Mouse (Mus musculus) gastrocnemius, adult 18-20 months (tissue): ENCODE measurements at regions not wholly inside any gene's neighbourhood (a gene's known extent, or its start where the extent isn't known, plus 50 kb on each side); places are given as distances from the start of the nearest gene placed in this dataset.
A peak's percentile ranks its signal among the peaks of the same experiment; 100 is the strongest.

Experiments used
- DNase-seq: peaks from one replicate; pipeline ENCODE4 v3.0.0; 2021; ENCODE audit warnings: low spot score

DNA sequence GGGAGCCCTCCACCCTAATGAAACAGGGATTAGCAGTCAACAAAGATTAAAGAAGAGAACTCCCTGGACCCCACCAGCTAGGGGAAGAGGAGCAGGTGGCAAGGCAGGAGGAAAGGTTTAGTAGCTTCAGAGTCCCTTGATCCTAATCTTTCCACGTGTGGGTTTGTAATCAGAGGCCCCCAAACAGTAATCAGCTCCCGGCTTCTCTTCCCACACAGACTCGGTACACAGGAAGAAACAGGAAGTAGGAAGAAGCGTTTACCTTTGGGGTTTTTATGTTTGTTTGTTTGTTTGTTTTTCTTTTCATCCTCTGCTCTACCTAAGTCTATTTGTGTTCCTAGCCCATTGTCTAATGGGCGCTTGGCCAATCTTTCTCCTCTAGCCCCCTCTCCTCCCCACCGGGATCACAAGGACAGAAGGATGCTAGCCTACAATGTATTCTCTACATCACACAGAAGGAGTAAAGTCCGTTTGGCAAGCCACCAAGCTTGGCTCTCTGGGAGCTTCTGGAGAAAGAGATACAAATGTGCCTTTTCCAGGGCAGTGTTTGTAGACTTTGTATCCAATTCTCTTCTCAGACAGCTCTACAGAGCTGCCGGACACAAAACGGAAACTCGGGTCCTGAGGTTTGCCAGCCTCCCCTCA is 226.5 kb upstream of the Jarid2 start:
- no peak for DNase-seq

GRCm38 (mm10) chr13:44503257-44503950 is 225.9 kb upstream of the Jarid2 start:
- no peak for DNase-seq

DNA sequence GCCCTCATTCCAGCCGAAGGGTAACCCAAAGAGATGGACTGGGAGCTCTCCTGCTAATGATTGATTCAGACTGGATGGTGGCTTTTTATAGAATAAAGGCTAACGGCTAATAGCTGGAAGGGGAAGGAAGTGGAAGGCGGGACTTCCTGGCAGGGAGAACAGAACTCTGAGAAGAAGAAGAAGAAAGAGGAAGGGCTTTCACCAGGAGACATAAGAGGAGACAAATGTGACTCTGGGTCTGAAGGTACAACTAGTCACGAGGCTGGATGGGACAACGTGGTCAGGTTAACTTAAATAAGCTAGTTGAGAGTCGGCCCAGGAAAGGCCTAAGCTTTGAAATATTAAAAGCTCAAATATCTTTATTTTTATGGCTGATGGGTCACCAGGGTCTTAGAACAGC is 224.8 kb upstream of the Jarid2 start:
- DNase-seq, result no peak

DNA sequence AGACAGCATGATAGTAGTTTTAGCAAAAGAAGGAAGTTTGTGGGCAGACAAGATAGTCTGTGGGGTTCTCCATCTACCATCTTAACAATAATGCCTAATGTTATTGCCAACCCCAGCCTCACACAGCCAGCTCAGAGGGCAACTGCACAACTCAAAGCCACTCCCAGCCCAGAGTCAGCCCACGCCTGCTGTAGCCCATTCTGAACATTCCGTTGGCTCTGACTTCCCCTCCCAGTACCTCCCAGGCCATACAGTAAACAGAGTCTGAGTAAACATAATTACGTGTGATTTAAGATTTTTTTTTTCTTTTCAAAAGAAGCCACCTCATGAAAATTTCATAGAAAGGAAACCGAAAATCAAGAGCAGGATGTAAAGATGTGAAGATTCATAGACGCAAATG is 222.3 kb upstream of the Jarid2 start:
- no peak for DNase-seq

GRCm38 (mm10) chr13:44509526-44510159 is 219.6 kb upstream of the Jarid2 start:
- DNase-seq, result no peak

DNA sequence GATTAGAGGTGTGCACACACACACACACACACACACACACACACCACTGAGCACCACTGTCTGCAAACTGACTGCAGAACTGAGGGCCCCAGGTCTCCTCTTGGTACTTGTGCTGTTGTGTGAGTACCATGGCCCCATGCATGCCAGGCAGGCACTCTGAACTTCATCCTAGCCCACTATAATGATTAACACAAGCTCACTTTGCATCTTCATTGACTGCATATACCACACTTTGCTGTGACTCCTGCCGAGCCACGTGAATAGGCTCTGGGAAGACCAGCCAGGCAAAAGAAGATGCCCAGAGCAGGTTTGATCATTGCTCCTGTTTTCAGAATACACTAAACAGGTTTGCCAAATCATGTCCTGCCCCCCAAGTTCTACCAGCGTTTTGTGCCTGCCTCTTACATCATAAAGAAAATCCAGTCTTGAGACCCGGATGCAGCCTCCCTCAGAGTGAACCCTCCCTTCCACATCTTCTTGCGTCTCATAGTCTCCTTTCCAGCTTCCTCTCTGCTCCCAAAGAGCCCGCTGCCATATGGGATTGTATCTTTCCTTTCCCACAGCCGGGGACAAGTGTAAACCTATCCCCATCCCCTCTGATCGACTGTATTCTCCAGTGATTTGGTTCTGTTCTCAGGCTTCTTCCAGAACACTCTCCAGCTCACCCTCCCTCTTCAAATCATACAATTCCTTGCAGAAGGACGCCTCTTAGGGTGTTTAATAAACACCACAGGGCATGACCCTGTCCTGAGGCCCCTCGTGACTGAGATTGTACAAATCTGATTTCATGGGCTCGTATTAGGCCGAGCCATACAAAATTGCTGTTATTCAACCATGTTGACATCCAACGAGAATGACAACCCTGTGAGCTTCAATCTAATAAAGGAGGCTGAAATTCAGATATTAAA is 215.6 kb upstream of the Jarid2 start:
- no peak for DNase-seq

GRCm38 (mm10) chr13:44514636-44515158 is 214.6 kb upstream of the Jarid2 start:
- no peak for DNase-seq

DNA sequence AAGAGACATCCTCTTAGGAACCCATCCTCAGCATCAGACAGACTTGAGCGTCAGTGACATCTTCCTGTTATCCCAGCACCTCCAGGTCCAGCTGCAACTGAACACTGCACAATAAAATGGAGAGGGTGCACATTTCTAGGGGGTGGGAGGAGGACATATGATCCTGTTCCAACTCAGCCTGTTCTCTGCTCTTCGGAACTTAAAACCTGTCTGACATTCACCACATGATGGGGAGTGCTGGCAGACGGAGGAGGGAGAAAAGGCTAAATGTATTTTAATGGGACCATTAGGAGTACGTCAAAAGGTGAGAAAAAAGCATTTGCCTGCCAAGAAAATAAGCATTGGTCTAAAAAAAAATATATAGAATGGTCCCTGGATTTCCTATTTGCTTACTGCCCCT is 212.4 kb upstream of the Jarid2 start:
- no peak for DNase-seq

DNA sequence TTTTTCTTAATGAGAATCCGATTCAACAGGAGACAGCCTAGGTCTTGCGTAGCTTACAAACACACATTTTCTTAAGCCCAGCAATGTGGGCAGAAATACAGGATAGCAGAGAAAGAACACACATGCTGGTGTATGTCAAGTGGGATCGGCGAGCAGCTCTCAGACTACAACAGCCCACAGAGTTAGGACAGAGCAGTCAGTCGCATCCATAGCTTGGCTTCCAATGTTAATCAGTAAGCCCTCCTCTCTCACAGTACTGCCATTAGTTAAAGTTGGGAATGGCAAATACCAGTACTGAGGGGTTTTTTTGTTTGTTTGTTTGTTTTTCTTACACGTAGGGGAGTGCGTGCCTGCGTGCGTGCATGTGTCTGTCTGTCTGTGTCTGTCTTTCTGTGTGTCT is 212.0 kb upstream of the Jarid2 start:
- no peak for DNase-seq

DNA sequence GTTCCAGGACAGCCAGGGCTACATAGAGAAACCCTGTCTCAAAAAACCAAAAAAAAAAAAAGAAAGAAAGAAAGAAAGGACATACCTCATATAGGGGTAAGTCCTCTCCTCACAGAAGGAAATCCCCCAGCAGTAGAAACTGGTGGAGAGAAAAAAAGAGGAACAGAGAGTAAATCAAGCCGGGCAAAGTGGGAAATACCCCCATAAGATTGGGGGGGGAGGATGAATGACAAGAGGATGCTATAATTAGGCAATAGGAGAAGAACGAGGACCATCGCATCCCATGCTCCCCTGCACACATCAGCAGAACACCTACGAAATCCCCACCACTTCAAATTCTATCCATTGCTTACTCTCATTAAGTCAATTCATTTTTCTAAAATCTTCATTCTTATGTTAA is 211.1 kb upstream of the Jarid2 start:
- no peak for DNase-seq

- DNase-seq, result no peak
These were observed 205.8 kb upstream of the Jarid2 start for GRCm38 (mm10) chr13:44523516-44523915.

- DNase-seq, result no peak
These were observed 198.3 kb upstream of the Jarid2 start for GRCm38 (mm10) chr13:44530867-44531564.

- no peak for DNase-seq
These were observed 196.6 kb upstream of the Jarid2 start for GRCm38 (mm10) chr13:44532631-44533180.

- peak; percentile 21 for DNase-seq
These were observed 194.6 kb upstream of the Jarid2 start for GRCm38 (mm10) chr13:44534575-44535080.

DNA sequence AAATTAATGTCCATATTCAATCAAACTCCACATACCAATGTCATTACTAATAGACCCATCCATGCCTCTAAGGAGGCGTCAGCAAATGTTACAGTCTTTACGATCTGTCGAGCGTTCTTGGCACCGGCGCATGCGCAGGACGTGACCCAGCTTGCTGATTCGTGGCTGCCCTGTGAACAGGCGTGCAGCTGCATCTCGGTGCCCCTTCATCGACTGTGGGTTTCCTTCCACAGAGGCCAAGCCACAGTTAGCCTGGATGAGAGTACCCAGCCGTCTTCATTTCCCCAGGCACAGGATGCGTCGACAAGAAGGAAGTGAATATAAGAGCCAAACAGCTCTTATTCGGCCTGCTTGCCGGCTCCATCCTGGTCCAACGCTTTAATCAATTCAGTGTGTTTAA is 193.8 kb upstream of the Jarid2 start:
- peak; percentile 6 for DNase-seq

DNA sequence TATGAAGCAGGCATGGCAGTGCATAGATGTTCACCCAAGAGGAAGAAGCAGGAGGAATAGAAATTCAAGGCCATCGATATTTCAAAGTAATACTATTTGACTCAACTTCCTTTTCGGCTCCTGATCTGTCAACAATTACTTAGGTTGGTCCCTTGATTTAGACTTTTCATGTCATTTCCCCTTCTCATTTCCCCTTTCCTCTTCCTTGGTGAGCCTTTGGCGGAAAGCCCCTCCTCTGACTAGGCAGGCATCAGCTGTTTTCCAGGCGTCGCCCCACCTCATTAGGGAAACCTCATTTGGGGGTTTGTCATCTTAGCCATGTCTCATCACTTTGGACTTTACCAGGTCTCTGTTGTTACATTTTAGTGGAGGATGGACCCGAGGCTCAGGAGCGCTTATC is 191.0 kb upstream of the Jarid2 start:
- no peak for DNase-seq

- no peak for DNase-seq
These were observed 188.9 kb upstream of the Jarid2 start for GRCm38 (mm10) chr13:44540401-44540800.

- DNase-seq, result peak; percentile 93
These were observed 188.0 kb upstream of the Jarid2 start for GRCm38 (mm10) chr13:44541243-44541653.

DNA sequence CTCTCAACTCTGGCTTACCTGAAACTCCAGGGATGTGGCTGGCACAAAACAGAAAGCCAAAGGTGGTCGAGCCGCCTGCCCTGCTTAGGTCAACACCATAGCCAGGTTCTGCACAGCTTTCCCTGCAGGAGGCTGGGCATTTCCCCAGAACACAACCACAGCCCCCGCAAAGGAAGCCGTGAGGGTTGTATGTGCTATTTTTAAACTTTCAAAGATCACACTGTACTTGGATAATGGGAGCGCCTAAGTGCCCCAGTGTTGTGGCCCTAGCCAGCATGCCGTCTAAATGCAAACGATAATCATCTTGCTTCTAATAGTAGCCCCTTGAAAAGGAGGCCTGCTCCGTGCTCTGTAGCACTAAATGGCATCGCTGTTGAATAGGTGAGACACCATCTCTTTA is 184.5 kb upstream of the Jarid2 start:
- DNase-seq, result no peak

DNA sequence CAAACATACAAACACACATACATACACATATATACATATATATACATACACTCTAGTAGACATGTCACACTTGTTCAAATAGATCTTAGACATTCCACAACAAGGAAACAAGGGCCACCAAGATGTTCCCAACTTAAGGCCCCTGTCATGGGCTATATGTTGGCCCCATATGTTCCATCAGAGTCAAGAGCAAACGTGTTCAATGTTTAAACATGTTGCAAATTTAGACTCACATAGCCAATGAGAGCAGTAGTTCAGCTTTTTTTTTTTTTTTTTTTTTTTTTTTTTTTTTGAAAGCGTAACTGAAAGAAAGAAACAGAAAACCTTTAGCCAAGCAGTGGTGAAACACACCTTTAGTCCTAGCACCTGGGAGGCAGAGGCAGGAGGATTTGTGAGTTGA is 183.0 kb upstream of the Jarid2 start:
- no peak for DNase-seq

GRCm38 (mm10) chr13:44548880-44549279 is 180.4 kb upstream of the Jarid2 start:
- no peak for DNase-seq
